Mouse (Mus musculus) testis, postnatal 14 days (tissue): ENCODE data around the gene Sned1.
"Not testable (repeated sequence)": the region's sequence is repeated elsewhere in the genome, so short reads cannot be mapped to it uniquely, and the experiment has no call there.

ENCODE experiments used
- DNase-seq: peaks from one replicate; pipeline ENCODE4 v3.0.0; 2021; ENCODE audit warnings: low spot score

Gene Sned1

DNA sequence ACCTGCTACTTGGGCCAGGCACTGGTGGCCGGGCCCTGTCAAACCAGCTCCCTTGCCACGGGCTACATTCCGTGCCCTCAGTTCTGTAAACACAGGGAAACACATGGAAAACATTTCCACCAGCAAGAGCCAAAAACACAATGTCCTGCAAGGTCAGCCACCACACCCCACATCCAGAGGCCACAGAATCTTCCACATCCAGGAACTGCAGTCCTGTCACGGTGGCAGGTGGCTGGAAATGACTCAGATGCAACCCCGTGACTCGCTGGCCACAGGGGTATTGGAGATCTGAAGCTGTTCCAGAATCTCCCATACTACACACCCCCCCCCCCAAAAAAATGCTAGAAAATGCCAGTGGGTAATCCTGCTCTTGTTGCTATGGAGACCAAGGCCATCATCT is 6.4 kb upstream of the Sned1 start:
- no peak for DNase-seq

GRCm38 (mm10) chr1:93229626-93230025 is 6.0 kb upstream of the Sned1 start:
- DNase-seq: no peak

DNA sequence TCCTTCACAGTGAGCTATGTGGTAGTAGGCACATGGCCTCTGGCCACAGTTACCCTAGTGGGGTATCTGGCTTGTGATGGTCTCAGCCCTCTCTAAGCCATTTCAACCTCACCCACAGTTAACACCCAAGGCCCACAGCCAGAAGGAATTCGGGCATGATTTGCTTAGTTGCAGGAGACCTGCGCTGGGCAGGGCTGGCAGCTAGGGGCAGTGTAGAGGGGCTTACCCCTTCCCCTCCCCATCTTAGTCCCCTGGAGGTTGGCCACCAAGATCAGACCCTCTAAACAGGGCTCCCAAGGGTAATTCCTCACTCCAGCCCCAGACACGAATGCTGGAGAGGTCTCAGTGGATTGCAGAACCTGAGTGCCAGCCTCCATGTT is 894 bp downstream of the Sned1 start:
- no peak for DNase-seq

DNA sequence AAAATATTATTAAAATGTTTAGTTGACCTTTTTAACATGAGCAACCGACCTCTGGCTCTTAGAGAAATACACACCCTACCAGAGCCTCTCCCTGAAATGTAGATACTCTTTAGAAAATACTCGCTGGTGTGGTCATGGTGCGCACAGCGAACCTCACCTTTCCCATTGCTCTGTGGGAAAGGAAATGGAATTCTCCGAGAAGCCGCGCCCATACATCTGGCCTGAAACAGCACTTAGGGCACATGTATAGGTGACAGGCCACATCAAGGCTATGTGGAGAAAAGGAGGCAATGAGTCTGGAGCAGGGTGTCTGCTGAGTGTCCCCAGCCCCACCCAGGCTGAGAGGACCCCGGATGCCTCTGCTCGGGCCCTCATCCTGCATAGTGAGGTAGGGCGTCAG is 2.0 kb downstream of the Sned1 start:
- DNase-seq: no peak

DNA sequence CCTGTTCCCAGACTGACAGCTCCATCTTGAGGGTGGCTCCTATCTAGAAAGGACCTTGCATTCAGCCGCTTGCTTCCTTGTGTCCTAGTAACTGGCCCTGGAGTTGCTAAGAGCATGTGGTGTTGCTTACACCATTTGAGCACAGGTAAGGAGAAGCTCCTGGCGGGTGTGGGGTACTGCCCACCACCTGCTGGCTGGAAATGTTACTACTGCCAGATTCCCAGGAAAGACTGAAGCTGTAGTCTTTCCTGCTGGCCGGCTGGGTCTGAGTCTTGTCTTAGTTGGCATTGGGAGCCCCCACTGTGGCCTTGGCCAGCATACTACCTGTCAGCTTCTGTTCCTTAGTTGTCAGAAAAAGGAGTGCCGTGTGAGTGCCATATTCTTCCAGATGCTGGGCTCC is 2.6 kb downstream of the Sned1 start:
- DNase-seq: no peak

DNA sequence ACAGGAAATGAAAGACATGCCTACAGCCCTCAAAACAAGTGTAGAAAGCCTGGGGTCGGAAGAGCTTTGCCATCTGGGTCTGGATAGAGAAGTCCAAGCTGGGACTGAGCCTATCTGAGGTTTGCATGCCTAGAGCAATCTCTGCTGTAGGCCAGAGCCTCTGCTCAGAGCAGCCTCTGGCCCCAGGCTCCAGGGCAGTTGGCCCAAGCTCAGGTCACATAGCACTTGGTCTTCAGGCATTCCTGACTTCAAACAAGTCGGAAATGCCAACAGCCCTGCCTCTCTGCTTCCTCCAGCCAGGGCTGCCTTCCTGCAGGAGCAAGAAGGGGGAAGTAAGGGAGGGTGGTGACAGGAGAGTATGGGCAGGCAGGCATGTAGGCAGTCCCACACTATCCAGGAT is 10.3 kb downstream of the Sned1 start:
- DNase-seq: no peak

DNA sequence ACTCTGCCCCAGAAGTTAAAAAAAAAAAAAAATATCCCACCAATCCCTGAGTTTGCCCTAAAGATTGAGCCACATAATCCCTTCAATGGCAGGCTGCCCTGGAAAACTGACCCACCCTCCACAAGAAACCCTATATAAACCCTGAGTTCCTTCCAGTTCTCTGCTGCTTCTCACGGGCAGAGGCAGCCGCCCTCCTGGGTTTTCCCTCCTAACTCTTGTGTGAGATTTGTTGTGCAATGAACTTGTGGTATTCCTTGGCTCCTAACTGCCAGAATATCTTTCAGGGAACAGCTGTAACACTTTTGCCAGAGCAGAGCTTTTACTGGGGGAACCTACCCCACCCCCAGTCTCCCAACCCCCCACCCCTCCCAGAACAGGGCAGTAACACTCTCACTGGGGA is 16.9 kb downstream of the Sned1 start:
- no peak for DNase-seq

DNA sequence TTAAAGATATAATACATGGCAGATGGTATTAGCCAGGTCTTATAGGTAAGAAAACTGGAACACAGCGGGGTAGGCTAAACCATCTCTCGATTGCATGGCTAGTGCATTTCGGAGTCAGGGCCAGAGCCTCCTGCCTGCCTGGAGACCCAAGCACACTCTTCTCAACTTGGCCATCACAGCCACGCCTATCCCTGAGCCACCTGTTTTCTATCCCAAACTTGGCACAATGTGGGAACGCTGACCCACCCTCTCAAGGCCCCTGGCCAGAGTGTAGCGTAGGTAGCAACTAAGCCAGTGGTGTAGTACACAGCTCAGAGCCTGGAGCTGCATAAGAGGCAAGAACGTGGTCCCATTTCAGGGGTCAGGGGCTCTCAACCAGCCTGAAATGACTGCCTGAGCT is 20.1 kb downstream of the Sned1 start:
- DNase-seq: no peak

DNA sequence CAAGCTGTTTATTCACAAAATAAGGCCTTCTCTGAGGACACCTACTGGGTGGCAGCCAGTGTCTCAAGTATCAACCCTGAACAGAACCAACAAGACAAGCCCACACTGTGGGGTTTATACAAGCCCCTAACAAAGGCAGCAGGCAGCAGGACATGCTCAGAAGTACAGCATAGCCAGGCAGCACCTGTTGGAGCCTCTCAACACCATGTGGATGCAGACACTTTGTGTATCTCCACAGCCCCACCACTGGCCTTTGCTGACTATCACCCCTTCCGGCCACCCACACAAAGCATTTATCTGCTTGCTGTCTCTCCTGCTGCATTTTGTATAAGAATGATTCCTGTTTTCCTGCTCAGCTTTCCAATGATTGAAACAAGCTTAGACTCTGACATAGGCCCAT is 21.9 kb downstream of the Sned1 start:
- DNase-seq: no peak

DNA sequence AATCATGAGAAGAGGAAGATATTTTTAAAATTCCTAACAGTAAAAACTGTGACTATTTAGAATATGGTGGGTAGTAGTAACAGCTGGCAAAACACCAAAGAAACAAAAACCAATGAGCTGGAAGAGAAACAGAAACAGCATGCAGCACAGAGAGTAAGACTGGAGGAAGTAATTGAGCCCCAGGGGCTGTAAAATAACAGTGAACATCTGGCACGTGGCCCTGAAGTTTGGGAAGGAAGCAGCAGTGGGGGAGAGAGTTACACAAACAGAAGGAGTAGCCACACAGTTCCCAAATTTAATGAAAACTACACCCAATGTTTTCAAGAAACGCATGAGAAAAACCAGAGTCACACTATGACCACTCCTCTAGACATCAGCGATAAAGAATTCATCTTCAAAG is 31.6 kb downstream of the Sned1 start:
- DNase-seq: no peak

GRCm38 (mm10) chr1:93268246-93268645 is 32.6 kb downstream of the Sned1 start:
- no peak for DNase-seq

DNA sequence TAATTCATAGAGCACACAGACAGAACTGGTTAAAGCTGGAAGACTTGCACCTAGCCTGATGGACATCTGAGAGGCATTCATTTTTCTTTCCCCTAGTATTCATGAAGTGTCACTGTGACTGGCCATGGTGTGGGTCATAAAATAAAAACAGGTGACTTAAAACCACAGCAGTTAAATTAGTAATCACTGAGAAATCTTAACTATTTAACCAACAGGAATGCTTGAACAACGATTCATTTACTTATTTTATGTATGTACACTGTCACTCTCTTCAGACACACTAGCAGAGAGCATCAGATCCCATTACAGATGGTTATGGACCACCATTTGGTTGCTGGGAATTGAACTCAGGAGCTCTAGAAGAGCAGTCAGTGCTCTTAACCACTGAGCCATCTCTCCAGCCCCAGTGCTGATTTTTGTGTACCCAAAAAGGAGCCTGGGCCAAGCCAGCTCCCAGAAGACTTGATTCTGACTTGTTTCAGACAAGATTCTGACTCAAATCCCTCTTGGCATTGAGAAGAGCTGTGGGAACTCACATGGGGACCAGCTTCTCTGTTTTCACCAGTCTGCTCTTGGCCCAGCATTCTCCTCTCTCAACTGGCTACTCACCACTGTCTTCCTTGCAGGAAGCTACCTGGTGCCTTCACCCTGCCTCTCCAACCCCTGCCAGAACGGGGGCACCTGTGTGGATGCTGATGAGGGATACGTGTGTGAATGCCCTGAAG is 35.0 kb downstream of the Sned1 start:
- DNase-seq: no peak

DNA sequence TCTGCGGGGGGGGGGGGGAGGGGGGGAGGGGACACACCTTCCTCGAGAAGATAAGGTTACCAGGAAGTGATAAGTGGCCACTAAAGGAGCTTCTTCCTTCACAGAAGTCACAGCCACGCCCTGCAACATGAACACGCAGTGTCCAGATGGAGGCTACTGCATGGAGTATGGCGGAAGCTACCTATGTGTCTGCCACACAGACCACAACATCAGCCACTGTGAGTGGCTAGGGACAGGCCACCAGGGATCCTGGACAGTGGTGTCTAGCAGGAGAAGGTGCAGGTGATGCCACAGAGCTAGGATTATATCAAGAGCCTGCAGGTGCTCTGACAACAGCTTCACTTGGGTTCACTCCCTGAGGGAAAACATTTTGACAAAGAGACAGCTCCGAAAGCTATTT is 36.1 kb downstream of the Sned1 start:
- no peak for DNase-seq

DNA sequence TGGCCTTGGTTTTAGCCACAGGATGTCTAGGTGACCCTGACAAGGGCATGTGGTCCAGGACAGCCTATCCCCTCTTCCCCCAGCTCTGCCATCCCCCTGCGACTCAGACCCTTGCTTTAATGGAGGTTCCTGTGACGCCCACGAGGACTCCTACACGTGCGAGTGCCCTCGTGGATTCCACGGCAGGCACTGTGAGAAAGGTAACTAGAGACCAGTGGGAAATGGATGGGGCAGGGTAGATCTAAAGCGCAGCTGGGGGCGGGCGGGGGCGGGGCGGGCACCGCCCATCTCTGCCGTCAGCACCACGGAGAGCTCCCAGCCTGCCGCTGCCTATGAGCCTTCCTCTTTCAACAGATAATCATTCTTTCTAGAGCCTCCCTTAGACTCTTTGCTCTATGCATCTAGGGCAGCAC is 36.8 kb downstream of the Sned1 start:
- no peak for DNase-seq

- DNase-seq: no peak
Observed at GRCm38 (mm10) chr1:93275561-93275960, 39.9 kb downstream of the Sned1 start.

GRCm38 (mm10) chr1:93277041-93277440 is 41.4 kb downstream of the Sned1 start:
- DNase-seq: no peak

GRCm38 (mm10) chr1:93289678-93290214 is 54.1 kb downstream of the Sned1 start:
- DNase-seq: no peak

DNA sequence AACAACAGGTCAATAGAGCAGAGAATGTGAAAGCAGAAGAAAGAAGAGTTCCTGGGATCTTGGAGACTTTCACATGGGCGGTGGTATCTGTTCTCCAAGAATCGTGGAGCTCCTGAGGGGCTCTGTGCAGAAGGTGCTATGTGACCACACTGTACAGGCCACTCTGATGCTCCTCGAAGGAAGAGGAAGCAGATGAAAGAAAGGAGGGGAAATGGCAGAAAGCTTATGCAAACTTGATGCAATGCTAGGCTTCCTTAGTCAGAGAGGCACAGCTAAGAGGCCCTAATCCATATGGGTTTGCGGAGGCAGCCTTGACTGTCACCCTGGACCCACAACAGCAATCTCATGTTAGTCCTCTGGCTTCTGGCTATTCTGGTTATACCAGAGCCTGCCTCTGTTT is 55.3 kb downstream of the Sned1 start:
- DNase-seq: no peak

- DNase-seq: no peak
Observed at GRCm38 (mm10) chr1:93291591-93291990, 56.0 kb downstream of the Sned1 start.

DNA sequence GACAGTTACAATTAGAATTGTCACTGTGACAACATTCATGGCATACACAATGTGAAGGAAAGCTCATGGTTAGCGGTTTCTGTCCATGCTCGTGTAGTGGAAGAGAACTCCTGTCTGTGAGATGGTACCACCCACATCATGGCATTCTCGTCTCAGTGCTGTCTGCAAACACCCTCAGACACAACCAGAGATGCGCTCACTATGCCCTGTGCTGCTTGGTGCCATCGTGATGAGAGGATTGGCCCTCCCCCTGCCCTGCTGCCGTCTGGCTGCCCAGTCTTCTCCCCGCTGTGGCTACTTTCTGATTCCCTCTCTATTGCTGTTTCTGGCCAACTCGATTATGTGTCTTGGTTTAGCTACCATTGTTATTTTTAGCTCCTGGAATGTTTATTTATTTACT is 56.4 kb downstream of the Sned1 start:
- DNase-seq: no peak

GRCm38 (mm10) chr1:93294491-93294890 is 58.9 kb downstream of the Sned1 start:
- DNase-seq: not testable (repeated sequence)

- DNase-seq: no peak
Observed at GRCm38 (mm10) chr1:93299791-93300190, 64.2 kb downstream of the Sned1 start.

GRCm38 (mm10) chr1:93300578-93300977 is 64.9 kb downstream of the Sned1 start:
- DNase-seq: no peak

GRCm38 (mm10) chr1:93305581-93306337 is 70.1 kb downstream of the Sned1 start, which contains the start of gene Mterf4:
Gene Mterf4 (minus strand): TSS chr1:93305915.
- peak; percentile 85 for DNase-seq
